ENCODE assay signal across 15 mouse cellular contexts in the genomic region with DNA sequence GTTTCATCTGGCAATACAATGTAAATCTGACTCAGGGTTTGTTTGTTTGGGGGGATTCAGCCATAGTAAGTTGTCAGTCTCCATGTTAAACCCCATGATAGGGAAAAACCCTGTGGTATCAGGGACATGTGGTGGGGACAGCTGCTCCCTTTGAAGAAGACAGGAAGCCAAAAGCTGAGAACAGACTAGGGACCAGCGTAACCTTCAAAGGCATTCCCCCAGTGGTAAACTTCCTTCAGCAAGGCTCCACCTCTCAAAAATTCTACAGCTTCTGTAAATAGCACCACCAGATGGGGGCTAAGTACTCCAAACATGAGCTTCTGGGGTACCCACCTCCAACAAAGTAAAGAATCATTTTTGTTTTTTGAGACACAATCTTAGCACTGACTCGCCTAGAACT.
"Had no signal": no experiment of that assay in that cellular context is flagged by ENCODE, and none has a peak within 500 bp of the region (broad histone marks: within the 10 kb centered on the region; RNA-seq: fewer than 3 reads in every experiment).

No protein-coding gene starts in this region.

- H3K4me3 ChIP-seq: limb, embryonic 12.5 days; liver, embryonic 13.5 days; lung, embryonic 15.5 days; megakaryocyte, embryonic 14.5 days; midbrain, embryonic 15.5 days; neural tube, embryonic 13.5 days; stomach, embryonic 15.5 days had no signal

- H3K9me3 ChIP-seq: limb, embryonic 12.5 days; liver, embryonic 13.5 days; lung, embryonic 15.5 days; megakaryocyte, embryonic 14.5 days; midbrain, embryonic 15.5 days; neural tube, embryonic 13.5 days; stomach, embryonic 15.5 days had no signal

- ATAC-seq: liver, postnatal 0 days; midbrain, embryonic 15.5 days had no signal

- H3K36me3 ChIP-seq: limb, embryonic 12.5 days; liver, embryonic 13.5 days; lung, embryonic 15.5 days; midbrain, embryonic 15.5 days; neural tube, embryonic 13.5 days; stomach, embryonic 15.5 days had no signal

- H3K27me3 ChIP-seq: limb, embryonic 12.5 days; liver, embryonic 13.5 days; lung, embryonic 15.5 days; midbrain, embryonic 15.5 days; neural tube, embryonic 13.5 days; stomach, embryonic 15.5 days had no signal

- H3K9ac ChIP-seq: limb, embryonic 12.5 days; liver, embryonic 13.5 days; liver, postnatal 0 days; lung, embryonic 15.5 days; midbrain, embryonic 15.5 days; neural tube, embryonic 13.5 days; stomach, embryonic 15.5 days had no signal

- H3K4me1 ChIP-seq: limb, embryonic 12.5 days; liver, embryonic 13.5 days; lung, embryonic 15.5 days; midbrain, embryonic 15.5 days; neural tube, embryonic 13.5 days; stomach, embryonic 15.5 days had no signal

- H3K27ac ChIP-seq: limb, embryonic 12.5 days; liver, embryonic 13.5 days; lung, embryonic 15.5 days; macrophage; midbrain, embryonic 15.5 days; neural tube, embryonic 13.5 days; stomach, embryonic 15.5 days had no signal

- DNase-seq: kidney, adult 18-20 months; kidney, postnatal 10 days; liver; liver, embryonic 13.5 days; liver, postnatal 0 days; lung, postnatal 14 days; retina, postnatal 1 day had no signal

- H3K4me2 ChIP-seq: limb, embryonic 12.5 days; liver, embryonic 13.5 days; lung, embryonic 15.5 days; midbrain, embryonic 11.5 days; midbrain, embryonic 15.5 days; neural tube, embryonic 13.5 days; stomach, embryonic 15.5 days had no signal
